Mouse (Mus musculus) embryonic fibroblast, embryonic 13.5 days (primary cell): ENCODE measurements around the gene Smarca4. TPM values are rescaled to one million over a fixed set of nuclear protein-coding genes. Genes with fewer than 3 reads are reported as not detected.

ENCODE experiments used
- H3K27ac ChIP-seq: 2 replicates; pipeline ENCODE4 v1.5.1; 2012; ENCODE audit warnings: low read length, control low read depth, inconsistent platforms; ENCODE audit not compliant: insufficient read depth
- H3K4me1 ChIP-seq: 2 replicates; pipeline ENCODE4 v1.6.1; 2011; ENCODE audit warnings: low read length; ENCODE audit not compliant: control insufficient read depth, insufficient read depth
- H3K4me3 ChIP-seq: 2 replicates; pipeline ENCODE4 v1.5.1; 2011; ENCODE audit warnings: mild to moderate bottlenecking, control low read depth, low read length; ENCODE audit not compliant: insufficient read depth
- CTCF ChIP-seq: IDR thresholded peaks from 2 replicates; pipeline ENCODE4 v1.5.1; 2011; ENCODE audit warnings: mild to moderate bottlenecking, control low read depth, low read length, moderate library complexity, borderline replicate concordance; ENCODE audit not compliant: insufficient read depth
- POLR2A ChIP-seq: IDR thresholded peaks from 2 replicates; pipeline ENCODE4 v1.6.1; 2011; ENCODE audit warnings: low read depth, mild to moderate bottlenecking, control low read depth, low read length, moderate library complexity
- polyA plus RNA-seq: library from polyadenylated mRNA; stranded (reverse); fragments of >200 nt; gene quantifications from 2 replicates; pipeline ENCODE4 v1.2.4, GENCODE M21; 2011; ENCODE audit warnings: low read depth; ENCODE audit not compliant: missing spikeins, insufficient read length

Gene Smarca4
- polyA plus RNA-seq, 1 experiment, result 73.5 TPM

- no peak for TF ChIP-seq CTCF
- no peak for TF ChIP-seq POLR2A
- Histone ChIP-seq H3K4me3 (no peak overlapping the region), H3K4me1 (no peaks in the 10 kb centered on the region), H3K27ac (no peak overlapping the region)
Observed at GRCm38 (mm10) chr9:21741514-21741913, 125.5 kb downstream of the Smarca4 start.

- H3K4me3 ChIP-seq, result no peak overlapping the region
- no peak for TF ChIP-seq CTCF
- TF ChIP-seq POLR2A, result no peak
- H3K27ac ChIP-seq, result no peak overlapping the region
- peaks cover 5% of the 10 kb centered on the region for H3K4me1 ChIP-seq
Observed at GRCm38 (mm10) chr9:21747238-21747774, 131.3 kb downstream of the Smarca4 start.

GRCm38 (mm10) chr9:21748033-21748432 lies 132.1 kb downstream of the Smarca4 start:
- H3K27ac ChIP-seq, result 0 out of 2 replicates have a peak overlapping the region, but pooled peaks have one; percentile 4
- peaks cover 5% of the 10 kb centered on the region for H3K4me1 ChIP-seq
- no peak overlapping the region for H3K4me3 ChIP-seq
- no peak for TF ChIP-seq POLR2A
- TF ChIP-seq CTCF, result no peak

- Histone ChIP-seq H3K4me3 (no peak overlapping the region), H3K27ac (no peak overlapping the region), H3K4me1 (peaks cover 6% of the 10 kb centered on the region)
- no peak for TF ChIP-seq POLR2A
Observed at GRCm38 (mm10) chr9:21748491-21748890, 132.5 kb downstream of the Smarca4 start.

GRCm38 (mm10) chr9:21749382-21750118 lies 133.6 kb downstream of the Smarca4 start:
- H3K27ac ChIP-seq, result no peak overlapping the region
- TF ChIP-seq CTCF (no peak), POLR2A (no peak)

GRCm38 (mm10) chr9:21750370-21750769 lies 134.4 kb downstream of the Smarca4 start:
- Histone ChIP-seq H3K4me1 (peaks cover 16% of the 10 kb centered on the region), H3K27ac (no peak overlapping the region), H3K4me3 (no peak overlapping the region)
- TF ChIP-seq POLR2A (no peak), CTCF (no peak)

More at GRCm38 (mm10) chr9:21749382-21750118, 133.6 kb downstream of the Smarca4 start:
- Histone ChIP-seq H3K4me3 (no peak overlapping the region), H3K4me1 (peaks cover 12% of the 10 kb centered on the region)

- TF ChIP-seq POLR2A (no peak), CTCF (no peak)
- H3K27ac ChIP-seq, result peak overlapping the region; percentile 83
- peaks cover 16% of the 10 kb centered on the region for H3K4me1 ChIP-seq
- H3K4me3 ChIP-seq, result no peak overlapping the region
Observed at GRCm38 (mm10) chr9:21751347-21751746, 135.4 kb downstream of the Smarca4 start.

GRCm38 (mm10) chr9:21752252-21752792 lies 136.4 kb downstream of the Smarca4 start:
- Histone ChIP-seq H3K4me3 (no peak overlapping the region), H3K4me1 (peaks cover 16% of the 10 kb centered on the region), H3K27ac (peak overlapping the region; percentile 83)
- no peak for TF ChIP-seq CTCF
- peak; percentile 16; the same call in 1 of the 2 replicates for TF ChIP-seq POLR2A

Other genes with a start within 250 kb of the Smarca4 start
- 80.9 and 94.0 TPM in 2 replicates for gene Ilf3, start 248.3 kb upstream of the Smarca4 start, polyA plus RNA-seq
- 30.0 and 35.8 TPM in 2 replicates for gene Qtrt1, start 204.3 kb upstream of the Smarca4 start, polyA plus RNA-seq
- 77.2 and 93.4 TPM in 2 replicates for gene Dnm2, start 191.3 kb upstream of the Smarca4 start, polyA plus RNA-seq
- 29.6 and 32.1 TPM in 2 replicates for gene Tmed1, start 105.9 kb upstream of the Smarca4 start, polyA plus RNA-seq
- gene AB124611, start 90.0 kb upstream of the Smarca4 start, polyA plus RNA-seq, result 0.44 TPM in 1 of 2 replicates, not detected in the other
- gene Carm1, start 69.3 kb upstream of the Smarca4 start, polyA plus RNA-seq, result 96.3 and 105 TPM in 2 replicates
- gene Timm29, start 23.4 kb upstream of the Smarca4 start, polyA plus RNA-seq, result 29.1 and 31.6 TPM in 2 replicates
- 7.2 and 7.4 TPM in 2 replicates for gene Yipf2, start 23.3 kb upstream of the Smarca4 start, polyA plus RNA-seq
- 54.6 and 74.3 TPM in 2 replicates for gene Ldlr, start 107.3 kb downstream of the Smarca4 start, polyA plus RNA-seq
- gene Spc24, start 144.1 kb downstream of the Smarca4 start, polyA plus RNA-seq, result 14.2 and 21.2 TPM in 2 replicates
- gene Kank2, start 182.6 kb downstream of the Smarca4 start, polyA plus RNA-seq, result 59.7 and 75.7 TPM in 2 replicates
- not detected in 2 replicates for gene Angptl8, start 219.3 kb downstream of the Smarca4 start, polyA plus RNA-seq
- gene Dock6, start 236.5 kb downstream of the Smarca4 start, polyA plus RNA-seq, result 15.9 and 18.6 TPM in 2 replicates